Mouse (Mus musculus) bone marrow, adult 2 months (tissue): Measurements from ENCODE around the gene Krt80. TPM values are rescaled to one million over a fixed set of nuclear protein-coding genes. Genes with fewer than 3 reads are reported as not detected.

Experiments used
- H3K27ac ChIP-seq: fragments of 200-500 bp; 2 replicates; pipeline ENCODE4 v1.5.1; 2012; ENCODE audit warnings: low read depth, mild to moderate bottlenecking, control low read depth, inconsistent platforms, low read length; ENCODE audit not compliant: control insufficient read depth, poor library complexity, insufficient read depth
- H3K4me1 ChIP-seq: fragments of 200-500 bp; 2 replicates; pipeline ENCODE4 v1.6.1; 2011; ENCODE audit warnings: low read length; ENCODE audit not compliant: control insufficient read depth, insufficient read depth
- H3K4me3 ChIP-seq: fragments of 200-500 bp; replicated peaks from 2 replicates; pipeline ENCODE3; 2011; ENCODE audit warnings: mild to moderate bottlenecking, low read depth, low read length, control low read depth; ENCODE audit not compliant: control insufficient read depth
- CTCF ChIP-seq: fragments of 200-500 bp; IDR thresholded peaks from 2 replicates; pipeline ENCODE4 v1.5.1; 2011; ENCODE audit warnings: low read length, control low read depth; ENCODE audit not compliant: control insufficient read depth, insufficient read depth
- POLR2A ChIP-seq: fragments of 200-500 bp; IDR thresholded peaks from 2 replicates; pipeline ENCODE4 v1.6.1; 2011; ENCODE audit warnings: low read depth, mild to moderate bottlenecking, control low read depth, low read length, borderline replicate concordance; ENCODE audit not compliant: control insufficient read depth
- WGBS: fragments of 180-500 bp; shearing (Covaris S2); methylation state at CpG from one replicate; pipeline ENCODE4 v1.1.7; 2018; 5-methylcytosine and 5-hydroxymethylcytosine counted together
- polyA plus RNA-seq: library from polyadenylated mRNA; stranded (reverse); fragments of >200 nt; gene quantifications from 2 replicates; pipeline ENCODE4 v1.2.4, GENCODE M21; 2011; ENCODE audit warnings: low replicate concordance; ENCODE audit not compliant: missing spikeins, insufficient read depth, insufficient read length

The Krt80 gene
- polyA plus RNA-seq, 1 experiment: 3.5 TPM

DNA sequence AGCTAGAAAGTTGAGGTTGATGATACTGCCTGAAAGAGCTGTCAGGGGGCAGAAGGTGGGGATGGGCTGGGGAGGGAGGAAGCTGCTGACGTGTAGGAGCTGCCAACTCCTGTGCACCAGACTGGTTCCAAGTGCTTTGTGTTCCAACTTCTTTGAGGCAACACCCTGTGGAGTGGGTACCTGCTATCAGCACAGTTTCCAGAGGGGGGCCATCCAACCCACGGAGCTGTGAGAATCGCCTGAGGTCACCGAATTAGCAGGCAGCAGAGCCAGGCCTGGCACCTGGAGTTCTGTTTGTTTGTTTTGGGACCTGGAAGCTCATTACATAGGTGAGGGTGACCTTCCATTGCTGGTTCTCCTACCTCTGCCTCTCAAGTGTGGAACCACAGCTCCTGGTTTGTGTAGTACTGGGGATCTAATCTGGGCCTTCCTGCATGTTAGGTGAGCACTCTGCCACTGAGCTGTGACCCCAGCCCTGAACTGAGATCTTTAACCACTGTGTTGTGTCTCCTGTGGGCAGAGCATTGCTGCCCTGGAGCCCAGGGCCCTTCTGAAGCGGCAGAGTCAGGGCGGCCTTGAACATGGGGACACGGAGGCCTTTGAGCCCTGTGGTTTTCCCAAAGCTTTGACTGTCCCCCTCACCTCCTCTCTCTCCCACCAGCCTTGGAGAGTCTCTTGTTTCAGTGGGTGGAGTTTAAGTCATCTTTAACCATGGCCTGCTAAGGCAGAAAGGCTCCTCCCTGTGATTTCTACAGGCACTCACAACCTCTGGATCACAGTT lies 4.9 kb downstream of the Krt80 start:
- H3K4me3 ChIP-seq: no peak overlapping the region
- H3K4me1 ChIP-seq: peaks cover 6% of the 10 kb centered on the region
- WGBS: 67% methylated on average over 7 of the region's 7 CpGs
- H3K27ac ChIP-seq: no peak overlapping the region
- TF ChIP-seq CTCF: no peak
- TF ChIP-seq POLR2A: no peak

DNA sequence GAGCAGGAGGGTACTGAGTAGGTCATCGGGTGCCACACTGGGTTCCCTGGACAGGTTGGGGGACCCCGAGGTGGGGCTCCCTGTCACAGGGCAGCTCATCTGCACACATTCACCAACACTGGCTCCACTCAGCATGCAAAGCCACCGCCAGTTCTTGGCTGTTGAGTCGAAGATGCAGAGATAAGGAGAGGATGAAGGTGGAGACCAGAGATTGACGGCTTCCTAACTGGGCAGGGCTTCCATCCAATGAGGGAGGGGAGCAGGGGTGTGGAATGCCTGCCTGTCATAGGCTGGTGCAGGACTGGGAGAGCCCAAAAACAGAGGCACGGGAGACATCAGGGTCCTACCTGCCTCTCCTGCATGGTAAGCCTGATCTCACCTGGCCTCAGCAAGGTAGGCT lies 5.5 kb downstream of the Krt80 start:
- Histone ChIP-seq H3K27ac (no peak overlapping the region), H3K4me3 (no peak overlapping the region), H3K4me1 (peaks cover 6% of the 10 kb centered on the region)
- no peak for TF ChIP-seq POLR2A
- TF ChIP-seq CTCF: no peak
- 27% methylated on average over 6 of the region's 6 CpGs for WGBS

DNA sequence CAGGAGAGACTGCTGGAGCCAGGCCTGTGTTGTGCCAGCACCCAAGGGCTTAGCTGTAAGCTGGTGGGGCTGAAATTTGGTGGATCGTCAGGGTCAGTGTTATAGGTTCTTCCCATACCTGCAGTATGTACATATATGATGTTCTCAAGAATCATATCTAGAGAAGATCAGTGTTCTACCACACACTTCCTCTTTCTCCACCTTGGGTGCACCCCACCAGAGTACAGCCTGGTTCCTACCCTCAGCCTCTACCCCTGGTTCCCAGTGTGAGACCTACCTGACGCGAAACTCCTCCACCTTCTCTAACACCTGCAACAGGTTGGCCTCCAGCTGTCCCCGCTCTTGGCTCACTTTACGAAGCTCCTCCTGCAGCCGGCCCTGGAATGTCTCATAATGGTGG lies 6.0 kb downstream of the Krt80 start:
- Histone ChIP-seq H3K4me1 (peaks cover 6% of the 10 kb centered on the region), H3K27ac (no peak overlapping the region), H3K4me3 (peak overlapping the region; percentile 7)
- no peak for TF ChIP-seq POLR2A
- no peak for TF ChIP-seq CTCF
- 45% methylated on average over 6 of the region's 6 CpGs for WGBS

DNA sequence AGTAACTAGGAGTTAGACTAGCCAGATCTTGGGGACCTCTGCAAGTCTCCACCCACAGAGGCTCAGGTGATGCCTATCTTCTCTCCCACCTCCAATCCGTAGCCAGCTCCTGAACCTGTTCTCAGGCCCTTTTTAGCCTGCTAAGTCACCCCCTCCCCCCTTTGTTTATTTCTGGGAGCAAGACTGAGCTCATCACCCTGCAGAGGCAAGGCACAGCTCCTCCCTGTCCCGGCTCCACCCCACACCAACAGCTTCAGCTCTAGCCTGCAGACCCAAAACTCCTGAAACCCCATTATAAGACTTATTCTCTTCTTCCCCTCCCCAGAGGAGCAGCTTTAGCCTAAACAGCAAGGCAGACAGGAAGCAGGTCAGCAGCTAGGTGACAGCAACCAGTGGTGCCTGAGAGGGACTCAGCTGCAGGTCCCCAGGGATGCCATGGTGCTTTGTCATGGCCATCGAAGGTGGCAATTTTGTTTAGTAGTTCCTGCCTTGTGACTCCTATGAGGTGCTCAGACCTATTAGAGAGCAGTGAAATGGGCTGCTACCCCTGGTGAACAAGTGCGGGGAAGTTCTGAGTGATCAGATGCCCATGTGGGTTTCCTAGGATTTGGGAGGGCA lies 7.5 kb downstream of the Krt80 start:
- Histone ChIP-seq H3K4me3 (no peak overlapping the region), H3K27ac (no peak overlapping the region), H3K4me1 (peaks cover 3% of the 10 kb centered on the region)
- WGBS: 49% methylated on average over 4 of the region's 4 CpGs
- TF ChIP-seq CTCF: no peak
- no peak for TF ChIP-seq POLR2A

DNA sequence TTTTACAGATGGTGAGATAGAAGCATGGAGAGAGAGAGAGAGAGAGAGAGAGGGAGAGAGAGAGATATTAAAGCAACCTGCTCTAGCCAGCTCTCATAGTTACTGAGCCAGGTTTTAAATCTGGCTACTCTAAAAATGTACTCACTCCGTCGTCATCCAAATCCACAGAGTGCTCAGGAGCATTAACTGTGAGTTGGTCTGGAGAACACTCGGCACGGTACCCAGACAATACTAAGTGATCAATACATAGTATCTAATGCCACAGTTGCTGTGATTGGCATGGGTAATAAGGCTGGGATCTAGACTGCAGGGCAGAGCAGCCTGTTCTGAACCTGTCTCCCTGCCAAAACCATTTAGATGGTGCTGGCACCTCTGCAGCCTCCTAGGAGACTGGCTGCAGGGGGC lies 14.6 kb downstream of the Krt80 start:
- no peak overlapping the region for H3K4me3 ChIP-seq
- no peak for TF ChIP-seq CTCF
- TF ChIP-seq POLR2A: no peak
- H3K27ac ChIP-seq: no peak overlapping the region
- 87% methylated on average over 4 of the region's 4 CpGs for WGBS
- no peaks in the 10 kb centered on the region for H3K4me1 ChIP-seq

DNA sequence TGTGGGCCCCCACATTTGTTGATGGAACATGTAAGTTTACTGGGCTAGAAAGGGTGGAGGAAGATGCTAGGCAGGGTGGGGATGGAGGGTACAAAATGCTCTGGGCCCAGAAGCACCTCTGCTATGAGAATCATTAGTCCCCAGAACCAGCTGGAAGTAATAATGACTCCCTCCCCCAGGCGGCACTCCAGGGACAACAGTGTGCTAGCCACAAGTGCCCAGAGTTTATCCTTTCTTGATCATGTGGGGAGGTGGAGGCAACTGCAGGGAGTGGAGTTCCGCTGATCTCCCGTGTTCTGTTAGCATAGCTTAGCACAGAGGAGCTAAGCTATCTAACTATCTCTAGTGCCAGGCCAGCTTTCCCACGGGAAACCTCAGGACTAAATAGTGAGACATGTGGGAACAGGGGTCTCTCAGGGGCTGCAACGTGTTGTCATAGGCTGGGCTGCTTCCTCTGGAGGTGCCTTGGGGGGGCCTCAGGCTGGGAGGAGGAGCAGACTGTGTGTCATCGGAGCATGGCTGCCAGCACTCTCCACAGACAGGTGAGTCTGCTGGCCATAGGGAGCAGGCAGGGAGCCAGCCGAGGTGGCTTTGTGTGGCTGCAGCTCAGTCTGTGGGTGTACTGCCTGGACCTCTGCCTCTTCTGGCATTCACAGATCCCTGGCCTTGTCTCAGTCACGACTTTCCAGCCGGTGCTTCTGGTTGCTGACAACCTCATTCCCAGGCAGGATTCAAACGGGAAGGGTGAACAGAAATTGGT lies 17.1 kb downstream of the Krt80 start:
- 75% methylated on average over 10 of the region's 10 CpGs for WGBS
- Histone ChIP-seq H3K27ac (no peak overlapping the region), H3K4me3 (no peak overlapping the region), H3K4me1 (no peaks in the 10 kb centered on the region)
- TF ChIP-seq POLR2A (no peak), CTCF (no peak)

DNA sequence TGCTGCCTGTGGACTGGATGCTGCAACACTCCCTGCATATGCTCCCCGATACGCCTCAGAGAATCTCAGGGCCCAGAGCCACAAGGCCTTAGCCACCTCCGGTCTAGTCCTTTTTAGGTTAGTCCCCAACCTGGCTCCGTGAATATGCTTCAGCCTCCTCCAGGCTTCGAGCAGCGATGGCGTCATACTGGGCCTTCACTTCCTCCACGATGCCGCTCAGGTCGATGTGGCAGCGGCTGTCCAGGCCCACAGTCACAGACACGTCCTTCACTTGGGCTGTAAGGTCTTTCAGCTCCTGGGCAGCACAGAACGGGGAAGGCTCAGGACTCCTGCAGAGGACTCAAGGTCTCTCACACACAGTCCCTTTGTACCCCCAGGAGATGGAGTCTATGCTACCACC lies 17.9 kb downstream of the Krt80 start:
- TF ChIP-seq POLR2A (no peak), CTCF (no peak)
- Histone ChIP-seq H3K4me3 (no peak overlapping the region), H3K4me1 (no peaks in the 10 kb centered on the region), H3K27ac (no peak overlapping the region; the same call in 1 of the 2 replicates)
- 53% methylated on average over 13 of the region's 13 CpGs for WGBS
